Mouse (Mus musculus) embryo, embryonic 9.5 days (tissue): ENCODE measurements at regions not wholly inside any gene's neighbourhood (a gene's known extent, or its start where the extent isn't known, plus 50 kb on each side); places are given as distances from the start of the nearest gene placed in this dataset.

Experiments
- DNase-seq: peaks from one replicate; pipeline ENCODE4 v3.0.0-alpha.2; 2017; ENCODE audit errors: extremely low spot score

DNA sequence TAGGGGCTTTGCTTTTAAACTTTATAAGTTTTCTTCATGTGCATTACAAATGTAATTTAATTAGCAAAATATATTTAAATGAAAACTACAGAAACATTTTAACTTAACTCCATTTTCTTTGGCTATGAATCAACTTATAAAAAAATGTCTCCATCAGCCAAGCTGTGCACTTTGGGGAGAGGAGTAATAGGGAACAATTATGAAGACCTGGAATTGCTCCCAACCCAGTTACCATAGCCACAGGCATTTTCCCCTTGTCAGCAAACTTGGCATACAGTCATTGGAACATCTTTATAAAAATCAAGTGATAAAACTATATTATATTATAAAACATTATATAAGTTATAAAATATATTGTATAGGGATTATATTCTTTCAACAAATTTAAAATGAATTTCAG is 65.0 kb downstream of the Atxn7l3b start:
- no peak for DNase-seq

DNA sequence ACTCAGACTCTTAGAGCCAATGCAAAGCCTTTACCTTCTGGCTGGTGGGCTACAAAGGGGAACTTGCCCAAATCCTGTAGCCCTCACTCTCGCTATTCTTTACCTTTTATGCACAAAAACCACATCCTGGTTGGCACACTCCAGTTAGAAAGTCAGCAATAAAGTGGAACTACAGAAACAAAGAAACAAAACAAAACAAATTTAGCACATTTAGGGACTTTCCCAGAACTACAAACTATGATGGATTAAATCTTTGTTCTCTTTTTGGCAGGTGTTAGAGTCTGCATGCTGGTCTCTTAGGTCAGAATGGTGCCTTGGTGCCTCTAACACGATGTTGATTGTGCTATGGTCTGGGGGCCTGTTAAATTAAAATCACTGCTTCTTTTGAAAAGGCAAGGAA is 65.4 kb downstream of the Atxn7l3b start:
- no peak for DNase-seq

- no peak for DNase-seq
Observed at GRCm38 (mm10) chr10:112851997-112852396, 76.8 kb downstream of the Atxn7l3b start.

GRCm38 (mm10) chr10:112846225-112846624 is 82.6 kb downstream of the Atxn7l3b start:
- DNase-seq: no peak

- no peak for DNase-seq
Observed at GRCm38 (mm10) chr10:112837400-112838035, 91.3 kb downstream of the Atxn7l3b start.

DNA sequence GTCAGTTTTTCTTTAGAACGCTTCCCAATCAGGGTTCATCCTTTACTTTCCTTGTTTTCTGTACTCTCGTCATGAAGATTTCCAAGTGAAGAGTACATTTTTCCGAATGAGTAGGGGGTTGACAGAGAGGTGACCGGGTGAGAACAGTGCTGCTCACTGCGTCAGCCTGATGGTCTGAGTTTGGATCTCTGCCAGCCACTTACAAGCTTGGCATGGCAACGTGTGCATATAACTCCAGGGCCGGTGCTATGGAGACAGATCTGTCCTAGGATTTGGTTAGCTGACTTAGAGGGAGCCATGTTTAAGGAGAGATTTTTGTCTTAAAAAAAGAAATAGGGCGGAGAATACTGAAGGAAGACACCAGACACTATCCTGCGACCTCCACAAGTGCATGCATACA is 92.8 kb downstream of the Atxn7l3b start:
- DNase-seq: no peak

- no peak for DNase-seq
Observed at GRCm38 (mm10) chr10:112835508-112835907, 93.3 kb downstream of the Atxn7l3b start.

- DNase-seq: no peak
Observed at GRCm38 (mm10) chr10:112810181-112810580, 118.6 kb downstream of the Atxn7l3b start.

DNA sequence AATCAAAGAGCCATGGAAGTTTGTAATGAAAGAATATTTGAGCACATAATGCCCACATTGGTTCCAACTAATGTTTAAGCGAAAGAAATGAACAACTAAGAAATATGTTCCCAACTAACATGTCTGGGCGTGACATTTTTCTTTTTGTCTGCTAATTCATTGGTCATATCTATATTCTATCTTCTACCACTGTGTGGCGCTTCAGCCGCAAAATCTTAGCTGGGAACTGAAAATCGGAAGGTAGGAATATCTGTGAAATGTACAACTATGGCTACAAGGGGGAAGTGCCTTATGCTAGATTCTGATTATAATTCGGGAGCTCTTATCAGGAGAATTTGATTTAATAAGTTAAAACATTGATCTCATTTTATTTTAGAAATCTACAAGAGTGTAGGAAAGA is 125.2 kb downstream of the Atxn7l3b start:
- DNase-seq: no peak

GRCm38 (mm10) chr10:112801560-112801959 is 127.2 kb downstream of the Atxn7l3b start:
- DNase-seq: peak; percentile 54

DNA sequence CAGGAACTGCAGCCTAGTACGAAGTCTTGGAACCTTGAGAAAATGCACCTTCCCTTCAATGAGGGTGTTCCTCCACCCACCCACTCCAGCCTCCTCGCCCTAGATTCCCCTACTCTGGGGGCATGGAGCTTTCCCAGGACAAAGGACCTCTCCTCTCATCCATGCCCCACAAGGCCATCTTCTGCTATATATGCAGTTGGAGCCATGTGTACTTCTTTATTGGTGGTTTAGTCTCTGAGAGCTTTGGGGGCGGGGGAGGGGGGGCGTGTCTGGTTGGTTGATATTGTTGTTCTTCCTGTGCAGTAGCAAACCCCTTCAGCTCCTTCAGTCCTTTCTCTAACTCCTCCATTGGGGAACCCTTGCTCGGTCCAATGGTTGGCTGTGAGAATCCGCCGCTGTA is 130.2 kb downstream of the Atxn7l3b start:
- DNase-seq: peak; percentile 13

- DNase-seq: peak; percentile 34
Observed at GRCm38 (mm10) chr10:112798090-112798489, 130.7 kb downstream of the Atxn7l3b start.

- DNase-seq: no peak
Observed at GRCm38 (mm10) chr10:112795938-112796337, 132.9 kb downstream of the Atxn7l3b start.

DNA sequence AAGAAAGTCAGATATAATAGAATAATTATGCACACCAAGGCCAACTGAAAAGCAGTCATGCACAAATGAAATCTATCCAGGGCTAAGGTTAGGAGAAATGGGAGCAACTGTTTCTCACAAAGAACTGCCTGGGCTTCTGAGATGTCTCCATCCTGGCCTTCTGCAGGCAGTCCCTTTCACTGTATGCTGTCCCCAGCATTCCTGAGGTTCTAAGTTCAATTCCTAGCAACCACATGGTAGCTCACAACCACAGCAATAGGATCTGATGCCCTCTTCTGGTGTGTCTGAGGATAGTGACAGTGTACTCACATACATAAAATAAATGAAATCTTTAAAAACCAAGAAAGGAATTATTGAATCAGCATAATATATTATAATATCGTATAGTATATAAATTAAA is 133.3 kb downstream of the Atxn7l3b start:
- DNase-seq: peak; percentile 3

GRCm38 (mm10) chr10:112788236-112788635 is 140.6 kb downstream of the Atxn7l3b start:
- no peak for DNase-seq

GRCm38 (mm10) chr10:112774262-112774661 is 154.5 kb downstream of the Atxn7l3b start:
- no peak for DNase-seq

- no peak for DNase-seq
Observed at GRCm38 (mm10) chr10:112746683-112747082, 182.1 kb downstream of the Atxn7l3b start.

GRCm38 (mm10) chr10:112743527-112743926 is 185.3 kb downstream of the Atxn7l3b start:
- no peak for DNase-seq

DNA sequence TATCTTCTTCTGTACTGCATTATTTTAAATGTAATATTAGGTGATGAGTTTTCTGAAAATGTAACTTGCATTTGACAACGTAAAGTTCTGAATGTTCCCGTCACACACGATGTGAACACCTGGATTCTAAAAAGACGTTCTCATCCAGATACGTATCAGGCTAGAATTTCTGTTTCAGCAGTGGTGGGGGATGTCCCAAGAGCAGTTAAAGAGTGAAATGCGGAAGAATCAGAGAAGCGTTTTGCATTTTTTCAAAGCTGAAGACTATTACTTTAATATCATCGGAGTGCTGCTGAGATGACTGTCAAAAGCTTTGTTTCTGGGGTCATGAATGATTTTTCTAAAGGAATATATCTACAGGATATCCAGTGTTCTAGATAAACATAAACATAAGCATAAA is 186.7 kb downstream of the Atxn7l3b start:
- DNase-seq: no peak
